Mouse (Mus musculus) megakaryocyte, embryonic 14.5 days (primary cell): Measurements from ENCODE around the gene Fli1.

Source experiments
- FLI1 ChIP-seq: IDR thresholded peaks from 2 replicates; pipeline ENCODE4 v1.6.1; 2012; ENCODE audit warnings: low read length, inconsistent platforms, mixed read lengths
- GATA1 ChIP-seq: IDR thresholded peaks from 3 replicates; pipeline ENCODE4 v1.6.1; 2012; ENCODE audit warnings: mixed read lengths, low read length, inconsistent platforms, borderline replicate concordance

DNA sequence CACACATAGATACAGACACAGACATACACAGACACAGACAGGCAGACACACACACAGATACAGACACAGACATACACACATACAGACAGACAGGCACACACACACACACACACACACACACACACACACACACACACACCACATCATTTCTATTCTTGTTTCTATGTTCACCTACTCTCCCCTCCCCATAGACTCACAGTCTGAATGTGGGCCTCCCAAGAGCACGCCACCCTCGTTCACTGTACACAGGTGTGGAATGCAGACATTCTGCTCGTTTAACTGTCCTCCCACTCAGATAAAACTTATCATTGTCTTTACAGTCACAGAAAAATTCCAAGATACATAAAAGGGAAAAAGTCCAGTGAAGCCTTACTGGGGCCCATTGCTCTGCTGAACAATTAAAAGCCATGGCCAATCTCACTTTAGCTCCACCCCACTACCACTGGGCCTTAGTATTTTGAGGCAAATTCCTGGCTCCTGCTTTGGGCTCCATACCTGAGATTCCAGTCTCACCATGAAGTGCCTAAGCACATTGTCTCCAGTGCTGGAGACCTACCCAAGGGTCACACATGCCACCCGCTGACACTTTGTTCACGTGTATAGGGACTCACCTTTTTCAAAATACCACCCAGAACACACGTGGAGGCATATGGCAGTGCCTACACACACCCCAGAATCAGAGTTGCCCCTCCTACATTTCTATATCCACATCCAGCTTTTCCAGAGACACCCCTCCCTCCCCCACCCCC is 98.0 kb downstream of the Fli1 start:
- no peak for TF ChIP-seq GATA1
- TF ChIP-seq FLI1 = no peak
